Mouse (Mus musculus): Measurements from ENCODE around the gene Gpr155.

The Gpr155 gene

GRCm38 (mm10) chr2:73386356-73387046 is at the start of gene Gpr155:
TSS of gene Gpr155 (minus strand) at chr2:73386572.
- peak; percentile 98 for DNase-seq

GRCm38 (mm10) chr2:73435847-73436246 is 49.5 kb upstream of the Gpr155 start:
- no peak for DNase-seq

- no peak for DNase-seq
Measured at GRCm38 (mm10) chr2:73431959-73432396, 45.6 kb upstream of the Gpr155 start.

GRCm38 (mm10) chr2:73428803-73429468 is 42.6 kb upstream of the Gpr155 start:
- DNase-seq: no peak

DNA sequence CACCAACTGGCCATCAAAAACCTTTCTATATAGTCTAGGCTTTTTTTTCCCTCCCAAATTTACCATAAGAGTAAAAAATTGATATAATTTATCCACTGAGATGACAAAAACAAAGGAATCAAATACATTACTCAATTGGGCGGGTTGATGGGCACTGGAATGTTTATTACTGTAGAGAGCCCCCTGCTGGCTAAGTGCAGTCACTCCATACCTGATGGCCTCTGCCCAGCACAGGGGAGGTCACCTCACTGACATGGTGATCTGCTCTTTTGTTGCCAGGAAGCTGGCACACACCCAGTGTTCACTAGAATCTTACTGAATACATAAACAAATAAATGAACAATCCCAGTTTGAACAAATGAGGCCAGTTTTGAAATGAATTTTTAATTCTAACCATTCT is 40.9 kb upstream of the Gpr155 start:
- peak in 1 of 2 experiments; percentile 22 for DNase-seq

- no peak for DNase-seq
Measured at GRCm38 (mm10) chr2:73425822-73426221, 39.5 kb upstream of the Gpr155 start.

DNA sequence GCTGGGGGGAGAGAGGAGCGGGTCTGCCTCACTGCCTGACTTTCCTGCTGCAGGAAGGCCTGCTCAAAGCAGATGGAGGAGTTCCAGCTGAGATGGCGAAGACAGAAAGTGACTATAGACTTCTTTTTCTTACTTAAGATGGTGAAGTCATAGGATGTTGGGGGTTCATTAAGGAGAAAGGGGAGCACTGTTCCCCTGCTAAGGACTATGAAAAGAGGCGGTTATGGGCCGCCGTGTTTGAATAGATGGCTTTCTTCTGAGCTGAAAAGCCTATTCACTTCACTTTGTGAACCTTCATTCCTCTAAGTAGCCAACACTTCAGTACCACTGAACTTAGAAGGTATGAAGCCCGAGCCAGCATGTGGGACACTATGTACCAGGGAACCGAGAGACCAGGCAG is 33.4 kb upstream of the Gpr155 start:
- no peak for DNase-seq

DNA sequence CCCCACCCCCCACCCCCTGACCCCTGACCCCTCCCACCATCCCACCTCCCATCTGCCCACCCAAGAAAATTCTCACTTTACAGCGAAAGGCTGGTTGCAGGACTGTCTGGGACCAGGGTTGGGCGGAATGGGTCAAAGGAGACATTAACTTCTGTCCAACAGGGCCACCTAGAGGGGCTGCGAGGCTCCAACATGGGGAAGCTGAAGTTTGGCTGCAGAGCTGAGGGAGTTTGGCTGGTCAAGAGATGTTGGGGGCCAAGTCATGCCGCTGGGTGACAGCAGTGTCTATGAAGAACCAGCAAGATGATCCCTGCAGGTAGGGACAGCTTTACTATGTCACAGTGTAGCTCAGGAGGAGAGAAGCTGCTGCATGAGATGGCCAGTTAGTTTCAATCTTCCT is 32.9 kb upstream of the Gpr155 start:
- no peak for DNase-seq

- no peak for DNase-seq
Measured at GRCm38 (mm10) chr2:73415892-73416291, 29.5 kb upstream of the Gpr155 start.

DNA sequence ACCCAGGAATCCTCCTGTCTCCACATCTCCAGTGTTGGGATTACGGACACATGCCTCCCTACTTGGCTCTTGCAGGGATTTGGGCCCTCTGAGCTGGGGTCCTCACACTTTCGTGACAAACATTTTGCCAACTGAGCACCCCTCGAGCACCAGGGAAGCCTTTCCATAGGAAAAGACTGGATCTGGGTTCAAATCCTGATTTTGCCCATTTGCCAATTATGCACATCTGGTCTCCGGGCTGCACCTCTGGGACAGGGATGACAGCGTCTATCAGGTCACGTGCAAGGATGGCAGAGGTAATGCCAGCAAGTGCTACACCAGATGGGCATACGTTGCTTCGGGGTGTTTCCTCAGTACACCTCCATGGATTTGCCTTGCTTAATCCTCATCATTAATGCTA is 23.7 kb upstream of the Gpr155 start:
- no peak for DNase-seq

- no peak for DNase-seq
Measured at GRCm38 (mm10) chr2:73407662-73408061, 21.3 kb upstream of the Gpr155 start.

DNA sequence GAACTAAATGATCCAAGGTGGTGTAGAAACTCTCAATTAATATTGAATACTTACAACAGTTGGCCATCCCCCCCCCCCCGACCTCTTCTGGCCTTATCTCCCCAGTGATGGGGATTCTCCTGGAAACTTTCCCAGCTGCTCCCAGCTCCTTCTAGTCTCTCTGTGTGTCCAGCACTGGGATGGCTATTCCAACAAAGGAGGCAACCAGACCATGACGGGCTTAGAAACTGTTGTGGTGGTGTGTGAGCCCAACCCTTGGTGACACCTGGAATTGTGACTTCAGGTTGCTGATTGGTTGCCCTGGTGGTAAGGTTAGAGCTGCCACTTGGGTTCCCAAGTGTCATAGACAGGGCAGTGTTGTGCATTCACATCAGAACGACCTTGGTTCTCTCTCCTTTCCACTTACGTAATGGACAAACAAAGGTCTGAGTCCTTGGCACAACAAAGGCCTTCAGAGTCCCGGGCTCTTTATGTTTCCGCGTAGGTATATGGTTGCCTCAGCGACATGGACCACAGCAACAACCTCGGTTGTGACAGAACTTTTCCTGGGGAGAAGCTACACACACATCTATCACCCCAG is 20.1 kb upstream of the Gpr155 start:
- no peak for DNase-seq

GRCm38 (mm10) chr2:73404980-73405379 is 18.6 kb upstream of the Gpr155 start:
- no peak for DNase-seq

DNA sequence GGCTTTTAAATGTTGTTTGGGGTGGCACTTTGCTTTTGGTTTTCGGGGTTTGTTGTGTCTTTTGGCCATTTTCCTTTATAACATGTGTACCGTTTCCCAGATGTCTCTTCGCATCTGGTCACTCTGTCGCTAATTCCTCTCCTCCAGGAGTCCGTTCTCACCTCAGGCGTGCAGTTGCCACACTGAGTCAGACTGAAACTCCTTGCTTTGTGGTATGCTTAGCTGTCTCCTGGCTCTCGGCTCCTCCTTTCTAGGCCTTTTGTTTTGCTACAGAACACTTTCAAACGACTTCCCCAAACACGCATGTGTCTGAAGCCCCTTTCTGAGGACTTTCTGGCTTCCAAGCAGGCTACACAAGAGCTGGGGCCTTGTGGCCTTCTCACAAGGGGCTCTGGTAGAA is 18.1 kb upstream of the Gpr155 start:
- no peak for DNase-seq

- no peak for DNase-seq
Measured at GRCm38 (mm10) chr2:73403385-73404013, 17.1 kb upstream of the Gpr155 start.

DNA sequence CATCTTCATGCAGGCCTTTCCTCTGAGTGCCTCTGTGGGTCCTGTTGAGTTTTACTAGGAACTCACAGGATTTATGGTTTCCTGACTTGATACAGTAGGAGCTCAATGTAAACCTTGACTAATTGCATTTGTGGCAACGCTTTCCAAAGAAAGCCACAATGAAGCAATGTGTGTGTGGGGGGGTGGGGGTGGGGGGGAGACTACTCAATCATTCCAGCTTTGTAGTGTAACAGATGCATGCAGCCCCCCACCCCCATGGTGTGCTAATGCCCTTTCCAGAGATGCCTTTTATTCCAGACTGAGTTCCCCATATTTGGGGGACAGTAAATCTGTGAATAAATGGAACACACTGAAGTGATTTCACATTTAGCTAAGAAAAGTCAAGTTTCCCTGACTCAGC is 15.3 kb upstream of the Gpr155 start:
- no peak for DNase-seq

DNA sequence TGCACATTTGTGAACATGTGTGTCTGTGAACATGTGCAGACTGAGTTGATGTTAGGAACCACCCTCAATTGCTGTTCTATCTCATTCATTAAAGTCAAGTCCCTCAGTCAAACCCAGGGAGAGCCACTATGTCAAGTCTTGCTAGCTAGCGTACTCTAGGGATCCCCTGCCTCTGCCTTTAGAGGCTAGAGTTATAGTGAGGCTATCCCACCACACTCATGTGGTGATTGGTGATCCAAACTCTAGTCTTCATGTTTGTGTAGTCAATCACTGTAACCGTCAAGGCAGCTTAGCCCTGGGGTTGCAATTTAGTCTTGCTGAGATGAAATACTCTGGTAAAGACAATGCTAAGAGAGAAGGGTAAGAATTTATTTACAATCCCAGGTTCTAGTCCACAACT is 11.1 kb upstream of the Gpr155 start:
- no peak for DNase-seq

DNA sequence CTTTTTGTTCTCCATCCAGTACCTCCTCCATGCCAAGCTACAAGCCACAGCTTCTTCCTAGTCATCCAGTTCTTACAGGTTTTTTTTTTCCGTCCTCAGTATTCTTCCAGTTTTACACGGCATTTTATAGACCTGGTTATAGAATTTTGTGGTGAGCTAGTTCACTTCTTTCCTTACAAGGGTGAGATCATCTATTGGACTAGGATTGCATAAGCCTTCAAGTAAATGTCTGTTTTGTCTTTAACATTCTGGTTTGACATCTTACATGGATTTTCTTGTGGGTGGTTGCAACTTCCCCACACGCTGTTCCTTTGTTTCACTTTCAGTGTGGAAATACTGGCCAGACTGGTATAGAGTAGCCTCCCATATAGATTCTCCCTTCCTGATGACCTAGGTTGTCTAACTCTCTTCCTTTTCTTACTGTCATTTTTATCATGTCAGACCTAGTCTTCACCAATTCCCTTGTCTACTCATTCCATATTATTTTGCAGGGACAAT is 10.5 kb upstream of the Gpr155 start:
- no peak for DNase-seq

GRCm38 (mm10) chr2:73395516-73395915 is 9.1 kb upstream of the Gpr155 start:
- no peak for DNase-seq

DNA sequence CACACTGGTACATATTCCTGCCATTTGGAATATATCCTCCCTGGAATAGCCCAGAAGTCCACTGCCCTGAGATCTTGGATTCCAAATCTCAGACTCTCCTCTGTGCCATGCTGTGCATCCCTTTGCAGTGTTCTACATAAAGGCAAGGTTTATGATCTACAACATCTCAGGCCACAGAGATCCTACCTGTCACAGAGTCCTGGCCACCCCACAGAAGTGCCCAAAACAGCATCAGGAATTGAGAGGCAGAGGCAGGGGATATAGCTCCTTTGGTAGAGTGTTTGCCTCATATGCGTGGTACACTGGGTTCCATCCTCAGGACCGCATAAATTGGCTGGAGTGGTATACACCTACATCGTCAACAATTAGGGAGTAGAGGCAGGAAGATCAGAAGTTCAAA is 8.1 kb upstream of the Gpr155 start:
- no peak for DNase-seq

DNA sequence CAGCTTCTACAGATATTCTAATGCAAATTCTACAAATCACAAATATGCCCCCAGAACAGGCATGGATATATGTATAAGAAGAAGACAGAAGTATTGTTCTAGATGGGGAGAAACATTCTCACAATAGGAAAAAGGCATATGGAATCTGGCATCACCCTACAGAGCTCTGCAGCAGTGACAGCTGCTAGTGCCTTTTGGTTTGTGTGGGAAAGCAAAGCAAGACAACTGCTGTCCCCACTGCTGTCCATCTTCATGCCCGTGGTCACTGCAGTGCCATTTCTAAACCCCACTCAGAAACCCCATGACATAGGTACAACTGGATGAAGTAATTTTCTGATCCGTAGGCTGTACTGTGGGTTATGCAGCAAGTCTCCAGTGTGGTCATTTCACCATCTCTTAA is 6.4 kb upstream of the Gpr155 start:
- DNase-seq: no peak

- DNase-seq: no peak
Measured at GRCm38 (mm10) chr2:73389951-73390350, 3.6 kb upstream of the Gpr155 start.

DNA sequence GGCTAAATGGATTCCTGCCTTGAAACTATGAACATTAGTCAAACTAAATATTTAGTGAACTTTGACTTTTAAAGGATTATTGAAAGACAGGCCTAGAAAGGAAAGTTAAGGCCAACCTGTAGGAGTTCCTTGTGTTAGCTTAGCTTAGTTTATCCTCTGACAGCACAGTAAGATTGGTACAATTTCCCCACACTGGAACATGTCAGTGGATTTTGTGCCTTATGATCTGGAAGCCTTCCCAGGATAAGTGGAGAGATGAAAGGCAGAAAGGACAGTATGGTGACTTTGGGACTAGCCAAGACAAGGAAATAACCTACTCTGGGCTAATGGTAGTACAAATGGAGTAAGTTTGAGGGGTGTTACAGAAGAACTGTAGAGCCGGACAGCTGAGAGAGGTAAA is 1.4 kb upstream of the Gpr155 start:
- no peak for DNase-seq

All from thymus, adult 18-20 months (tissue).